Mouse (Mus musculus): ENCODE data around the gene BC029722. TPM values are rescaled to one million over a fixed set of nuclear protein-coding genes. Genes with fewer than 3 reads are reported as not detected.
A peak's percentile ranks its signal among the peaks of the same experiment; 100 is the strongest.
"Not testable (repeated sequence)": the region's sequence is repeated elsewhere in the genome, so short reads cannot be mapped to it uniquely, and the experiment has no call there.

BC029722 gene
- 10 to 100 TPM; 29.8 to 40.2 (median 35.1) TPM for total RNA-seq (2022)

GRCm38 (mm10) chr2:155819392-155819448 lies at the start of gene BC029722:
Gene BC029722, minus strand, starts transcription at chr2:155819426.
- DNase-seq (ENCODE audit: low spot score) = no peak

GRCm38 (mm10) chr2:155868320-155868719 lies 49.1 kb upstream of the BC029722 start:
- no peak for DNase-seq (ENCODE audit: low spot score)

DNA sequence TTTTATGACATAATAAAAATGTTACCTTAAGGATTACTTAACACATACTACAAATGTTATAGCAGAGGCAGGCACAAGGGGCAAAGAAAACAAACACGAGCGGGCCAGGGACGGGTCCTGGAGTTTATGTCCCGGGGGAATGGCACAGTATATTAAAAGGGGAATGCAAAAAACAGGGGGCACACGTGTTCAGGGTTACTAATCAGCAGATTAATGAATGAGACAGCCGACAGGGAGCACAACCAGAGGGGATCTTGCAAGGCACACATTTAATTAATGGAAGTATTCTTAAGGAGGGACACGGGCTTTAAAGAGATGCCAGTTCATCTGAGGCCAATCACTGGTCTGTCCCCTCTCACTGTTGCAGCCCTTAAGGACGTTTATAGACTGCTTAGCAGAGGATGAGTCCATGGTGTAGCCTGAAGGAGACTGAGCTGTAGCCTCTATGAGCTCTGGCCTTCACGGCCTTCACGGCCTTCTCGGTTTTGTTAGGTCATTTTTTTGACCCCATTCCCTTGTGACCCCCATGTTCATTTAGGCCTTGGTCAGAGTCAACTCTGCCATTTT lies 44.2 kb upstream of the BC029722 start:
- DNase-seq (ENCODE audit: low spot score) = no peak

- DNase-seq (ENCODE audit: low spot score) = no peak
These were observed 43.5 kb upstream of the BC029722 start for GRCm38 (mm10) chr2:155862573-155863300.

GRCm38 (mm10) chr2:155861581-155861980 lies 42.4 kb upstream of the BC029722 start:
- no peak for DNase-seq (ENCODE audit: low spot score)

DNA sequence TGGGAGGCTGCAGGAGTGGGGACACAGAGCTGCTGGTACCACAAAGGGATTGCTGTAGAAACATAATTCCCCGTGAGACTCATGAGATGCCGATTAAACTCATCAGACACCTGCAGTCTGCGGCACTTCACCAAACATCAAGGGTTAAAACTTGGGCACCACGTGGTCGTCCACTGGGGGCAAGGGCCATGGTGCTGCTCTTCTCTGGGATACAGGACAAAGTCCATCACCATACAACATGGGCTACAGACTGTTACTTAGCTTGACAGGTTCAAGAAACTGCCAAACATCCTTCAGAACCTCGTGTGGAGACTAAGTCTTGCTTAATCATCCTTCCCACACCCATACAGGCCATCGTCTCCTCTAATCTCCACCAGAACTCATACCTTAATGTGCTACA lies 40.9 kb upstream of the BC029722 start:
- DNase-seq (ENCODE audit: low spot score) = no peak

GRCm38 (mm10) chr2:155852536-155852935 lies 33.3 kb upstream of the BC029722 start:
- DNase-seq (ENCODE audit: low spot score) = no peak

GRCm38 (mm10) chr2:155850120-155850519 lies 30.9 kb upstream of the BC029722 start:
- no peak for DNase-seq (ENCODE audit: low spot score)

DNA sequence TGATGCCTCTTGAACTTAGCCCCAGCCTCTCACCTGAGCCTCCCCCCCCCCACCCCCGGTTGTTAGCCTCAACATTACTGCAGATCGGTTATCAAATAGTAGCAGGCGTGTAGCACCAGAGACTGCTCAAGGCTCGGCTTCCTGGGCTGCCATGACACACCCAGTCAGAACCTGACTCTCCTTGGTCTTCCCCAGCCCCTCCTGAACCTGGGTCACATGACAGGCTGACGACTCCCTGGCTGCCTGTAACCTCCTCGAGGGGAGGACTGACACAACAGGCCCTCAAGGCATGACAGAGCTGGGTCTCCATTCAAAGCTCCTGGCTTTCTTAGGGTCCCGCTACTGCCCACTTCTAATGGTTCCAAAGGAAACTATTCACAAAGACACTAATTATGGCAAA lies 30.2 kb upstream of the BC029722 start:
- no peak for DNase-seq (ENCODE audit: low spot score)

- DNase-seq (ENCODE audit: low spot score) = peak; percentile 70
These were observed 29.1 kb upstream of the BC029722 start for GRCm38 (mm10) chr2:155848291-155848690.

- DNase-seq (ENCODE audit: low spot score) = no peak
These were observed 27.7 kb upstream of the BC029722 start for GRCm38 (mm10) chr2:155846930-155847329.

DNA sequence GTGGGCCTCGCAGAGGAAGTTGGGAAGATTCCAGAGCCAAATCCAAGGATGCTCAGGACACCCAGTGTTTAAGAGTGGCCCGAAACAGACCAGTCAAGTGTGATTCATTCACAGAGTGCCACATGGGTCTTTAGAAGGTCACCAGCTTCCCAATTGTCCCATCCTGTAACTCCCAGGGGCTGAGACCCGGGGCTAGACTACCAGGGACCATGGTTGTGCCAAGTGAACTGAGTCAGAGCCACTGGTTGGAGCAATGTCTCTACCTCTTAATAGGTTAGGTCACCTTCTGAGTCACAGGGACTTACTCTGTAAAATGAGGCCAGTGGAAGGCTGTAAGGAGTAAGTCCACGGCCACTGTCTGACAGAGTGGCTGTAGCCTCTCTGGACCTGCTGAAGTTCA lies 19.7 kb upstream of the BC029722 start:
- no peak for DNase-seq (ENCODE audit: low spot score)

- DNase-seq (ENCODE audit: low spot score) = no peak
These were observed 18.7 kb upstream of the BC029722 start for GRCm38 (mm10) chr2:155837961-155838360.

DNA sequence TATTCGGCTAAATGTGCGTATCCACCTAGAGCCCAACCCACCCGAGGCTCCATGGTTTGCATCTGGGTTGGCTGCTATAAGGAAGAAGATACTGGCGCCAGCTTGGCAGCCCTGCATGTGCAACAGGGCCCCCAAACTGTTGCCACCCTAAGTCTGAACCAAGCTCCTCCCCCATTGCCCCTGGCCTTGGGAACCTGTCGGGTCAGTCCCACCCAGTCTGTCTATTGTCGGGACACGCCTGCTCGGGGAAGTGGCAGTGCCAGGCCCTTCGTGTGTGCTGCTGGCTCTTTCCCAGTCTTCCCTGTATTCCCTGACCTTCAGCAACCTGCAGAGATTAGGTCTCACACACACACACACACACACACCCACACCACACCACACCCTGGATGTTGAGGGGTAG lies 15.5 kb upstream of the BC029722 start, which contains the start of gene Fam83c:
Fam83c (minus strand) TSS at position 123 of the 400 bp plus-strand sequence.
- no peak for DNase-seq (ENCODE audit: low spot score)

DNA sequence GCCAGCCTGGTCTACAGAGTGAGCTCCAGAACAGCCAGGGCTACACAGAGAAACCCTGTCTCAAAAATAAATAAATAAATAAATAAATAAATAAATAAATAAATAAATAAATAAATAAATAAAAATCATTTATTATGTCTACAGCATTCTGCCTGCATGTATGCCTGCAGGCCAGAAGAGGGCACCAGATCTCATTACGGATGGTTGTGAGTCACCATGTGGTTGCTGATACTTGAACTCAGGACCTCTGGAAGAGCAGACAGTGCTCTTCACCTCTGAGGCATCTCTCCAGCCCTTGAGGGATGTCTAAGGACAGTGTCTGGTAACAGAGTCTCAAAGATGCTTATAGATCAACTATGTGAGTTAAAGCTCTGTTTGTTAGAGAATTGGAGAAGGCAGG lies 12.9 kb upstream of the BC029722 start:
- DNase-seq (ENCODE audit: low spot score) = not testable (repeated sequence)

DNA sequence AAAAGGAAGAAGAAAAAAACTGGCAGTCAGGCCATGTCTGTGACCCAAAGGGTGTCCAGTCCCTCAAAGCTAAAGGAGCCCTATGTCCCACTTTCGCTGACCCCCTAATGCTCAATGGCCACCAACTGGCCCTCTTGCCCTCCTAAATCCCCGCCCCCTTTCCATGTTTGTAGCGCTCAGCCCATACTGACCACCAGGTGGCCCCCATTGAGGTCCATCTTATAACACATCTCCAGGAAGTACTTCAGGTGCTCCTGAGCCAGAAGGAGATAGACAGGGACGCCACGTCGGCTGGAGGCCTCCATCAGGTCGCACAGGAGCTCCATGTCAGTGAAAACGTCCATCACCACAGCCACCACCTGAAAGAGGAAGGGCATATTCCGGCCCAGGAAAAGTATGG lies 12.1 kb upstream of the BC029722 start:
- no peak for DNase-seq (ENCODE audit: low spot score)

DNA sequence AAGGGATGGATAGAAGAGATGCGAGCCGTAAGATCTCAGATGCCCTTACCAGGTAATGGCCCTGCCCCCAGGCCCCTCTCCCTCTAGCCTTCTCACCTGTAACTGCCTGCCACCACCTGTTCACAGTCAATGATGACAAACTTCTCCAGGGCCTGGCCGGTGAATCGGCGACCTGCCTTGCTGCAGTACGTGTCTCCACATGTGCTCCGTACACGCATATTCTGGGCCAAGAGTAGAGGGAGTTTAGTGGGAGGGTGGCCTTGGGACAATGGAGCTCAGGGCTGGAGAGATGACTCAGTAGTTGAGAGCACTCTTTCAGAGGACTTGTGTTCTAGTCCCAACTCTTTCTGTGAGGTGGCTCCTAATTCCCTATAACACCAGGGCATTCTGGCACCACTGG lies 11.6 kb upstream of the BC029722 start:
- no peak for DNase-seq (ENCODE audit: low spot score)

- DNase-seq (ENCODE audit: low spot score) = peak; percentile 89
These were observed 7.6 kb upstream of the BC029722 start, which contains the start of gene Eif6 for GRCm38 (mm10) chr2:155826630-155827424. Gene Eif6, minus strand, starts transcription at chr2:155826925.

- DNase-seq (ENCODE audit: low spot score) = no peak
These were observed 6.8 kb upstream of the BC029722 start for GRCm38 (mm10) chr2:155825904-155826629.

GRCm38 (mm10) chr2:155823722-155824121 lies 4.5 kb upstream of the BC029722 start:
- no peak for DNase-seq (ENCODE audit: low spot score)

DNA sequence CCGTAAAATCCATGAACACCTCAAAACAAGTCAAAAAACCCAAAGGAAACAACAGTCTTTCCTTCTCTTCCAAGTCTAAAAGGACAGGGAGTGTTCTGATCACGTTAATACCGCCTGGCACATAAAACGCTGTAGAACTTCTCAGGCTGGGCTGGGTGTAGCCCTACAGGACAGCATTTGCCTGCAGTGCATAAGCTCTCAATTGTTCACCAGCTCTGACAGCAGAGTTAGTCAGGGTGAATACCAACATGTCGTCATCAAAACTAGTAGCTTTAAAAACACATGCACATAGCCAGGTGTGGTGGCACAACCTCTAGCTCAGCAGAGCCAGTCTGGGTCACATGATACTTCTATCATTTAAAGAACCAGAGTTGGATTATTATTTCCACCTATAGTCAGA lies 1.6 kb upstream of the BC029722 start:
- DNase-seq (ENCODE audit: low spot score) = no peak

GRCm38 (mm10) chr2:155819449-155820251 lies 424 bp upstream of the BC029722 start:
- DNase-seq (ENCODE audit: low spot score) = no peak

All from heart, adult 8-10 months (tissue).